Mouse (Mus musculus) spleen, adult 2 months (tissue): ENCODE measurements around the gene Gm20425. TPM values are rescaled to one million over a fixed set of nuclear protein-coding genes. Genes with fewer than 3 reads are reported as not detected.
"Not testable (repeated sequence)": the region's sequence is repeated elsewhere in the genome, so short reads cannot be mapped to it uniquely, and the experiment has no call there.

Experiments
- DNase-seq, 2 experiments: peaks; one replicate each; pipeline versions ENCODE4 v3.0.0 to v3.0.0-alpha.2; 2012 to 2021; ENCODE audit warnings: low spot score in 2 of 2, low read depth in 1 of 2
- H3K27ac ChIP-seq: fragments of 200-500 bp; 2 replicates; pipeline ENCODE4 v1.5.1; 2012; ENCODE audit warnings: low read length, inconsistent platforms; ENCODE audit not compliant: insufficient read depth
- H3K27me3 ChIP-seq: fragments of 200-500 bp; 2 replicates; pipeline ENCODE4 v1.6.1; 2012; ENCODE audit warnings: mild to moderate bottlenecking, moderate library complexity, low read length, inconsistent platforms; ENCODE audit not compliant: control insufficient read depth, insufficient read depth
- H3K36me3 ChIP-seq: fragments of 200-500 bp; 2 replicates; pipeline ENCODE4 v1.6.1; 2012; ENCODE audit warnings: mild to moderate bottlenecking, low read length, inconsistent platforms; ENCODE audit not compliant: control insufficient read depth, insufficient read depth
- H3K4me1 ChIP-seq: fragments of 200-500 bp; 2 replicates; pipeline ENCODE4 v1.6.1; 2011; ENCODE audit warnings: inconsistent platforms; ENCODE audit not compliant: control insufficient read depth, insufficient read depth, insufficient read length
- H3K4me3 ChIP-seq: fragments of 200-500 bp; 2 replicates; pipeline ENCODE4 v1.5.1; 2011; ENCODE audit warnings: mild to moderate bottlenecking, inconsistent platforms; ENCODE audit not compliant: insufficient read depth, insufficient read length; ENCODE audit errors: extremely low read depth
- CTCF ChIP-seq: fragments of 200-500 bp; IDR thresholded peaks from 2 replicates; pipeline ENCODE4 v1.5.1; 2011; ENCODE audit warnings: mild to moderate bottlenecking, inconsistent platforms; ENCODE audit not compliant: insufficient read depth, insufficient read length, insufficient replicate concordance; ENCODE audit errors: extremely low read depth
- POLR2A ChIP-seq: fragments of 200-500 bp; IDR thresholded peaks from 2 replicates; pipeline ENCODE4 v1.6.1; 2011; ENCODE audit warnings: low read depth, low read length, inconsistent platforms
- WGBS: fragments of 180-500 bp; shearing (Covaris S2); methylation state at CpG from one replicate; pipeline ENCODE4 v1.1.7; 2018; 5-methylcytosine and 5-hydroxymethylcytosine counted together
- polyA plus RNA-seq: library from polyadenylated mRNA; depleted of rRNA; stranded (reverse); fragments of >200 nt; gene quantifications from 2 replicates; pipeline ENCODE4 v1.2.3, GENCODE M21; 2012

Gene Gm20425
- polyA plus RNA-seq, 1 experiment, result not detected

DNA sequence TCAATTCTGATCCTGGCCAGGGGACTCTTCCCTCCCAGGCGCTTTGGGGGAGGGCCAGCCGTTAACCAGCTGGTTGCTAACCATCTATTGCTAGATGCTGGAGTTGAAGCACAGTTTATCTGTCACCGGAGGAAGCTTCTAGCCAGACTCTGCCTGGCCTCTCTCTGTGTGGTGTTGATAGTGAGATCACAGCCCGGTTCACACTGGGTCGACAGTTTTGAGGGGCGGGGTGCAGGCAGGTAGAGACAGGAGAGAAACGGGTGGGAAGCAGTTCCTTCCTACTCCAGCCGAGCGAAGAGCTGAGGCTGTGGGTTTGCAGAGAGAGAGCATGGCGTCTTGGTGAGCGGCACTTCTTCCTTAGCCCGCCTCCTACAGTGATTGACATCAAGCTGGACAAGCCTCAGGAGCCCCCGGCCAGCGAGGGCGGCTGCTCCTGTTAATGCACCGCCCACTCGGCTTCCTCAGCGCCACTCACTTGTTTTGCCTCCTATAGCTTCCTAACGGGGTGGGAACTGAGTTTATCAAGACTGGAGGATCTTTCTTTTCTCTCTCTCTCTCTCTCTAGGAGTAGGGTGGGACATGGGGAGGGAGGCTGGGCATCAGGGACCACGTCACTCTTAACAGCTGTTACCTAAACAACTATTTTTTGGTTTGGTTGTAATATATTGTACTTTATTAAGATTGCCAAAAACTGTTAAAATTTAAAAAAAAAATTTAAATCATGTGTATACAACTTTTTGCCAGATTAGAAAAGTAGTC, 49.1 kb downstream of the Gm20425 start:
- TF ChIP-seq POLR2A (no peak; the same call in 1 of the 2 replicates), CTCF (no peak)
- DNase-seq, result peak; percentile 36 to 74
- H3K4me3 ChIP-seq, result peak overlapping the region; percentile 58
- H3K36me3 ChIP-seq, result no peaks in the 10 kb centered on the region
- no peaks in the 10 kb centered on the region; the same call in 1 of the 2 replicates for H3K4me1 ChIP-seq
- WGBS, result 4% methylated on average over 20 of the region's 20 CpGs
- no peak overlapping the region for H3K27ac ChIP-seq
- no peaks in the 10 kb centered on the region for H3K27me3 ChIP-seq

DNA sequence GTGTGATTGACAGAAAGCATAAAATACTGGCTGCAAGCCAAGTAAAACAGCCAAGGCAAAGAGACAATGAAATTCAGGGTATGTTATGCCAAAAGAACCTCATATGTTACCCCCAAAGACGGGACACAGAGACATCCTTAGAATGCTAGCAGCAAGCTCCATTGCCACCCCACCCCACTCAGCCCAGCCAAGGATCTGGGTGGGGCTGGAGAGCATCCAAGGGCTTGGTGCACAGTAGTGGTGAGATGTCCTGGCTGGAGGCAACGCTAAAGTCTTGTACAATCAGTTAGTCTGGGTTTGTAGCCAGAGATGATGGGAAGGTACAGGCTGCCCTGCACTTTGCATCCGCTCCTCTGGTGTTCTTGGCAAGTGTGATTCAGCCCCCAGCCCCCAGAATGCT, 49.8 kb downstream of the Gm20425 start:
- H3K4me3 ChIP-seq, result no peak overlapping the region
- no peaks in the 10 kb centered on the region for H3K27me3 ChIP-seq
- DNase-seq, result no peak
- 70% methylated on average over 3 of the region's 3 CpGs for WGBS
- H3K27ac ChIP-seq, result no peak overlapping the region
- no peaks in the 10 kb centered on the region; the same call in 1 of the 2 replicates for H3K4me1 ChIP-seq
- TF ChIP-seq CTCF (no peak), POLR2A (no peak)
- H3K36me3 ChIP-seq, result no peaks in the 10 kb centered on the region

DNA sequence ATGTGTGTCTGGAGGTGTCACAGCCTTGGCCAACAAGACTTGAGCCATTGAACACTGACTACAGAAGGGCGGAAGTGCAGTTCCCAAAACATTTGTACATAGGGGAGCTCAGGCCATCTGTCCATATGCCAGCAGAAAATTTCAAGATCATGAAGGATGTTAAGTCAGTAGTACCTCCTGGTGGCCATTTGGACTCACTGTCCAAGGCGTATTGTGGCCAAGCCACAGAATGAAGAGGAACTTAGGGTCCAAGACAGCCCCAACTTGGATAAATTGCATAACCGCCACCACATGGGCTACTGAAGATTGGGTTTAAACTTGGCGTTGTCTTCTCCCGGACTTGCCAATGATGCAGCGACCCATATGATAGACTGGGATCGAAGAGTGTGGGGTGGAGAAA, 54.4 kb downstream of the Gm20425 start:
- no peaks in the 10 kb centered on the region for H3K4me1 ChIP-seq
- no peak for DNase-seq
- TF ChIP-seq CTCF, result no peak
- no peak for TF ChIP-seq POLR2A
- H3K36me3 ChIP-seq, result no peaks in the 10 kb centered on the region
- no peak overlapping the region for H3K27ac ChIP-seq
- H3K27me3 ChIP-seq, result no peaks in the 10 kb centered on the region
- no peak overlapping the region for H3K4me3 ChIP-seq
- WGBS, result 91% methylated on average over 7 of the region's 7 CpGs

DNA sequence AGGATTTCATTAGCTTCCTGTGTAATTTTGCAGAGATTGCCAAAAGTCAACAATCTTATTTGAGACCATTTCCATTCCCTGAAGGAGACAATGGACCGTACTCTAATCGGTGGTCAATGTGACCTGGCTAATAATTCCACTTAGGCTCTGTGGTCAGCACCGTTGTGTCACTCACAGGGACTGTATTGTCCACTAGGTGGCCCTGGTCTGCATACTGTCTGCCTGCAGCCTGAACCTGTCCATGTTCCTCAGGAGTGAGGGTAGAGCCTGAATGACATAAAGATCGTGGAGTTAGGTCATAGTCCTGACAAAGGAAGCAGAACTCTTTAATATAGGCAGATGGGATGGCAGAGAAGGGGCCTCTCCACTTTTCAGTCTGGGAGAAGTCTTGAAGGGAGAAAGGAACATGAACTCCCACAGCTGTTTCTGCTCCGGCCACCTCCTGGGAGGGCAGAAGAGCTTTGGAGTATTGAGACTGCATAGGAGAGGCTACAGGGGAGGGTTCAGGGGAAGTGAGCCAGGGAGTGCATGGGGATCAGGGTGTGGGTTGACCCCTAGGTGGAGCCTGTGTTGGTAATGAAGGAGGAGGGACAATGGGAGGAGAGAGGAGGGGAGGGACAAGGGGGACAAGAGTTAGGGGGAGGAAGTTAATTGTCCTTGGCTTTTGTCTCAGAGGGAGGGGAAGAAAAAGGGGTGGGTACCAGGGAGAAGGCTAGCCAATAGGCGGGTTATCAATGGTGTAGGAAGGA, 55.2 kb downstream of the Gm20425 start:
- no peaks in the 10 kb centered on the region for H3K36me3 ChIP-seq
- DNase-seq, result no peak
- H3K4me3 ChIP-seq, result no peak overlapping the region
- no peaks in the 10 kb centered on the region for H3K4me1 ChIP-seq
- 63% methylated on average over 6 of the region's 6 CpGs for WGBS
- no peak overlapping the region for H3K27ac ChIP-seq
- TF ChIP-seq CTCF (peak; percentile 31; the same call in 1 of the 2 replicates), POLR2A (no peak)
- no peaks in the 10 kb centered on the region for H3K27me3 ChIP-seq

GRCm38 (mm10) chr9:103168771-103169170, 61.3 kb downstream of the Gm20425 start:
- Histone ChIP-seq H3K4me1 (no peaks in the 10 kb centered on the region), H3K4me3 (no peak overlapping the region), H3K27ac (no peak overlapping the region), H3K36me3 (no peaks in the 10 kb centered on the region), H3K27me3 (no peaks in the 10 kb centered on the region)
- TF ChIP-seq CTCF, result no peak
- TF ChIP-seq POLR2A, result no peak
- 87% methylated on average over 7 of the region's 7 CpGs for WGBS
- no peak for DNase-seq

- Histone ChIP-seq H3K4me1 (no peaks in the 10 kb centered on the region), H3K27ac (no peak overlapping the region), H3K36me3 (no peaks in the 10 kb centered on the region), H3K27me3 (no peaks in the 10 kb centered on the region), H3K4me3 (no peak overlapping the region)
- WGBS, result 82% methylated on average over 6 of the region's 6 CpGs
- TF ChIP-seq POLR2A (no peak), CTCF (no peak)
- DNase-seq, result no peak
Measured at GRCm38 (mm10) chr9:103168046-103168445, 62.1 kb downstream of the Gm20425 start.

GRCm38 (mm10) chr9:103163806-103164205, 66.3 kb downstream of the Gm20425 start:
- no peaks in the 10 kb centered on the region for H3K4me1 ChIP-seq
- no peak overlapping the region for H3K27ac ChIP-seq
- H3K4me3 ChIP-seq, result no peak overlapping the region
- no peaks in the 10 kb centered on the region for H3K27me3 ChIP-seq
- H3K36me3 ChIP-seq, result no peaks in the 10 kb centered on the region
- no peak for DNase-seq
- TF ChIP-seq POLR2A, result no peak
- no peak for TF ChIP-seq CTCF
- 86% methylated on average over 15 of the region's 15 CpGs for WGBS

GRCm38 (mm10) chr9:103155158-103155557, 74.9 kb downstream of the Gm20425 start:
- H3K27ac ChIP-seq, H3K4me3 ChIP-seq, H3K36me3 ChIP-seq, H3K27me3 ChIP-seq, H3K4me1 ChIP-seq, DNase-seq: not testable (repeated sequence)
- 88% methylated on average over 7 of the region's 7 CpGs for WGBS
